Comparison of ENCODE assay signal across 21 mouse cellular contexts in genomic region chr1:190230866-190231265, GRCm38 (mm10).
"Had no signal": no experiment of that assay in that cellular context is flagged by ENCODE, and none has a peak within 500 bp of the region (broad histone marks: within the 10 kb centered on the region; RNA-seq: fewer than 3 reads in every experiment).

No protein-coding gene starts in this region.

- DNase-seq: gastrocnemius, postnatal 14 days; gastrocnemius, postnatal 36 days; heart, adult 18-20 months; heart, postnatal 10 days; kidney, adult 11 months; kidney, adult 2 months; kidney, postnatal 10 days; kidney, postnatal 36 days; layer of hippocampus, adult 9-11 months; layer of hippocampus, postnatal 36 days; left cerebral cortex, postnatal 4 days had no signal

- H3K4me3 ChIP-seq: heart, embryonic 10.5 days; heart, embryonic 12.5 days; hindbrain, embryonic 13.5 days; hindbrain, embryonic 15.5 days; limb, embryonic 13.5 days; limb, embryonic 15.5 days; liver, embryonic 12.5 days had no signal

- H3K36me3 ChIP-seq: heart, embryonic 10.5 days; heart, embryonic 12.5 days; hindbrain, embryonic 15.5 days; limb, embryonic 13.5 days; limb, embryonic 15.5 days; liver, embryonic 12.5 days had no signal

- H3K27ac ChIP-seq: heart, embryonic 10.5 days; hindbrain, embryonic 13.5 days; hindbrain, embryonic 15.5 days; hindbrain, postnatal 0 days; limb, embryonic 13.5 days; limb, embryonic 15.5 days; liver, embryonic 12.5 days had no signal

- H3K27me3 ChIP-seq: heart, embryonic 12.5 days; hindbrain, embryonic 13.5 days; hindbrain, embryonic 15.5 days; limb, embryonic 13.5 days; limb, embryonic 15.5 days; liver, embryonic 12.5 days had no signal

- H3K4me2 ChIP-seq: heart, embryonic 12.5 days; hindbrain, embryonic 13.5 days; hindbrain, embryonic 15.5 days; limb, embryonic 13.5 days; limb, embryonic 15.5 days; liver, embryonic 12.5 days had no signal

- H3K9ac ChIP-seq: heart, embryonic 12.5 days; hindbrain, embryonic 13.5 days; hindbrain, embryonic 15.5 days; limb, embryonic 13.5 days; limb, embryonic 15.5 days; liver, embryonic 12.5 days had no signal

- H3K4me1 ChIP-seq: heart, embryonic 12.5 days; hindbrain, embryonic 13.5 days; hindbrain, embryonic 15.5 days; limb, embryonic 13.5 days; limb, embryonic 15.5 days had no signal

- H3K9me3 ChIP-seq: heart, embryonic 10.5 days; heart, embryonic 12.5 days; hindbrain, embryonic 15.5 days; limb, embryonic 15.5 days; liver, embryonic 12.5 days had no signal

- ATAC-seq: forebrain, embryonic 16.5 days; hindbrain, postnatal 0 days; intestine, embryonic 16.5 days; liver, embryonic 12.5 days had no signal
